Mouse (Mus musculus) left cerebral cortex, postnatal 4 days (tissue): ENCODE measurements around the gene Mvd. TPM values are rescaled to one million over a fixed set of nuclear protein-coding genes. Genes with fewer than 3 reads are reported as not detected.
A peak's percentile ranks its signal among the peaks of the same experiment; 100 is the strongest.

Experiments used
- DNase-seq: peaks from one replicate; pipeline ENCODE4 v3.0.0-alpha.2; 2022
- intact Hi-C: fragments of 180-260 bp; cut with DNase I; formaldehyde crosslinking; loops from one replicate; pipeline ENCODE4 v1.15.1; 2025
- total RNA-seq, 2 experiments: library from RNA; stranded (reverse); gene quantifications; 2 replicates each; pipeline ENCODE4 v1.2.3; 2021

Mvd gene
- total RNA-seq, 2 experiments from 2014 or later, result 68.7 to 78.2 TPM

GRCm38 (mm10) chr8:122459218-122459900, 16.1 kb upstream of the Mvd start:
- intact Hi-C loops, result no loop called here
- DNase-seq, result peak; percentile 42

GRCm38 (mm10) chr8:122457171-122457570, 13.9 kb upstream of the Mvd start:
- intact Hi-C loops, result no loop called here
- DNase-seq, result no peak

GRCm38 (mm10) chr8:122454409-122454808, 11.2 kb upstream of the Mvd start:
- DNase-seq, result no peak
- intact Hi-C loops, result no loop called here

GRCm38 (mm10) chr8:122452154-122452553, 8.9 kb upstream of the Mvd start:
- DNase-seq, result no peak
- intact Hi-C loops, result no loop called here

GRCm38 (mm10) chr8:122451161-122451703, 8.0 kb upstream of the Mvd start:
- intact Hi-C loops, result no loop called here
- no peak for DNase-seq

- no peak for DNase-seq
- intact Hi-C loops, result no loop called here
Measured at GRCm38 (mm10) chr8:122445203-122445602, 2.0 kb upstream of the Mvd start.

GRCm38 (mm10) chr8:122444058-122444748, 981 bp upstream of the Mvd start:
- peak; percentile 94 for DNase-seq
- intact Hi-C loops, result no loop called here

- intact Hi-C loops, result no loop called here
- no peak for DNase-seq
Measured at GRCm38 (mm10) chr8:122442781-122443180, 441 bp downstream of the Mvd start.

- no peak for DNase-seq
- intact Hi-C loops, result no loop called here
Measured at GRCm38 (mm10) chr8:122442356-122442755, 866 bp downstream of the Mvd start.

GRCm38 (mm10) chr8:122441326-122441725, 1.9 kb downstream of the Mvd start:
- intact Hi-C loops, result no loop called here
- DNase-seq, result peak; percentile 31

- intact Hi-C loops, result no loop called here
- DNase-seq, result peak; percentile 73
Measured at GRCm38 (mm10) chr8:122439336-122439735, 3.9 kb downstream of the Mvd start.

GRCm38 (mm10) chr8:122437708-122438331, 5.4 kb downstream of the Mvd start:
- intact Hi-C loops, result no loop called here

GRCm38 (mm10) chr8:122436586-122437125, 6.6 kb downstream of the Mvd start:
- intact Hi-C loops, result no loop called here
- DNase-seq, result no peak

More at GRCm38 (mm10) chr8:122437708-122438331, 5.4 kb downstream of the Mvd start:
- DNase-seq, result no peak

GRCm38 (mm10) chr8:122436146-122436545, 7.1 kb downstream of the Mvd start:
- intact Hi-C loops, result no loop called here

GRCm38 (mm10) chr8:122435375-122435774, 7.8 kb downstream of the Mvd start:
- DNase-seq, result no peak
- intact Hi-C loops, result no loop called here

More at GRCm38 (mm10) chr8:122436146-122436545, 7.1 kb downstream of the Mvd start:
- DNase-seq, result no peak

- DNase-seq, result no peak
- intact Hi-C loops, result no loop called here
Measured at GRCm38 (mm10) chr8:122433269-122433905, 9.8 kb downstream of the Mvd start.

GRCm38 (mm10) chr8:122432443-122433268, 10.6 kb downstream of the Mvd start, which contains the start of gene Cyba:
Gene Cyba (minus strand): TSS chr8:122432930.
- DNase-seq, result peak; percentile 46
- intact Hi-C loops, result no loop called here

GRCm38 (mm10) chr8:122431694-122432442, 11.4 kb downstream of the Mvd start:
- intact Hi-C loops, result no loop called here
- DNase-seq, result peak; percentile 43

- no peak for DNase-seq
- intact Hi-C loops, result no loop called here
Measured at GRCm38 (mm10) chr8:122430646-122431045, 12.6 kb downstream of the Mvd start.
